Mouse (Mus musculus): Measurements from ENCODE around the gene P2ry6. TPM values are rescaled to one million over a fixed set of nuclear protein-coding genes. Genes with fewer than 3 reads are reported as not detected.

P2ry6 gene
- polyA plus RNA-seq, 1 experiment from 2014 or later, result 3.0 TPM

DNA sequence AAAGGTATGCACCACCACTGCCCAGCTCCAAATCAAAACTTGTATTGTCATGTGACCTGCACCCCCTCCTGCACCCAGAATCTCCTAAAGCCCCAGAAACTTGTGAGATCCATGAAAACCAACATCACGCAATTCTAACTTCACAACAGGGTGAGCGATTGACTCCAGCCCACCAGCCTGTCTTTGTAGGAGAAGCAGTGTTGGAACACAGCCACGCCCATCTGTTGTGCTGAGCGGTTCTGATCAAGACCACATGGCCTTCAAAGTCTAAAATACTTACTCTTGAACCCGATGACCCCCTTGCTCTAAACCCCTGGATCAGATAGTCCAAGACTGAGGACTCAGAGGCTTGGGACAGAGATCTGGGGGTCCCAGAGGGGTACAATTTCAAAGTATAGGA is 25.2 kb upstream of the P2ry6 start:
- Histone ChIP-seq H3K4me3 (no peak overlapping the region), H3K4me1 (peaks cover 30% of the 10 kb centered on the region), H3K36me3 (replicated peaks) (no peaks in the 10 kb centered on the region), H3K9me3 (no peaks in the 10 kb centered on the region), H3K27ac (replicated peaks) (no peak overlapping the region), H3K27me3 (replicated peaks; ENCODE audit: low read depth, poor library complexity, severe bottlenecking) (no peaks in the 10 kb centered on the region)
- DNase-seq (ENCODE audit: low spot score), result no peak
- WGBS, result 70% methylated on average over 5 of the region's 5 CpGs

DNA sequence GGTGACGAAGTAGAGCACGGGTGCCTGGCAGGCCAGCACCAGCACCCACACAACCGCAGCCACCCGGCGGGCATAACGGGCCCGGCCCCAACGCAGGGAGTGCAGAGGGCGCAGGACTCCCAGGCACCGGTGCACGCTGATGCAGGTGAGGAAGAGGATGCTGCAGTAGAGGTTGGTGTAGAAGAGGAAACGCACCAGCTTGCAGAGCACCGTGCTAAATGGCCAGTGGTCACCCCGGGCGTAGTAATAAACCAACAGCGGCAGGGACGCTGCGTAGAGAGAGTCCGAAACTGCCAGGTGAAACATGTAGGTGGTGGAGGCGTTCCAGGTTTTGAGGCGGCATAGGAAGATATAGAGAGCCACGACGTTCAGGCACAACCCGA is 24.1 kb upstream of the P2ry6 start:
- no peak overlapping the region for H3K4me3 ChIP-seq
- peaks cover 22% of the 10 kb centered on the region for H3K4me1 ChIP-seq
- DNase-seq (ENCODE audit: low spot score), result no peak
- H3K27me3 ChIP-seq (replicated peaks; ENCODE audit: low read depth, poor library complexity, severe bottlenecking), result no peaks in the 10 kb centered on the region
- no peak overlapping the region for H3K27ac ChIP-seq (replicated peaks)
- H3K9me3 ChIP-seq, result no peaks in the 10 kb centered on the region
- WGBS, result 92% methylated on average over 24 of the region's 24 CpGs
- no peaks in the 10 kb centered on the region for H3K36me3 ChIP-seq (replicated peaks)

DNA sequence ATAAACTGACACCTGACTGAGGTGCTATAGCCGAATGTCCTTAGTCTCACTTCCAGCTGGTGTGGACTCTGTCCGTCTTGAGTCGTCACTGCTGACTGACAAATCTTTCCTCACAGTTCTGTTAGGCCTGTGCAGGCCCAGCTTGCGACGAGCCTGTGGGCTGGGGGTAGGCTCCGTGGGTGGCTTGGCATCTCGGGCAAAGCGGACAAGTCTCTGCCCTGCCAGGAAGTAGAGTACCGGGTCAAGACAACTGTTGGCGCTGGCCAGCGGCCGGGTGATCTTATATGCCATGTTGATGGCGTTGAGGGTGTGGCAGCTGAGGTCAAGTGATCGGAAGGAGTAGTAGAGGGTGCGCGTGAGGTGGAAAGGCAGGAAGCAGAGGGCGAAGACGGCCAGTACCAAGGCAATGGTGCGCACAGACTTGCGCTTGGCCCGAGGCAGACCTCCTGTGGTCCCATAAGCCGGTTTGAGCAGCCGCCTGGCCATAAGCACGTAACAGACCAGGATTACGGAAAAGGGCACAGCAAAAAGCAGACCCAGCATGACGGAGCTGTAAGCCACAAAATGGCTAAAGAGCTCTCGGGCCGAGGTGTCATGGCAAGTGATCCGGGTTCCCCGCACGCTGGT is 23.6 kb upstream of the P2ry6 start:
- WGBS, result 85% methylated on average over 31 of the region's 31 CpGs
- Histone ChIP-seq H3K9me3 (no peaks in the 10 kb centered on the region), H3K27me3 (replicated peaks; ENCODE audit: low read depth, poor library complexity, severe bottlenecking) (no peaks in the 10 kb centered on the region), H3K4me1 (peaks cover 22% of the 10 kb centered on the region), H3K36me3 (replicated peaks) (no peaks in the 10 kb centered on the region), H3K4me3 (no peak overlapping the region), H3K27ac (replicated peaks) (no peak overlapping the region)
- DNase-seq (ENCODE audit: low spot score), result no peak

DNA sequence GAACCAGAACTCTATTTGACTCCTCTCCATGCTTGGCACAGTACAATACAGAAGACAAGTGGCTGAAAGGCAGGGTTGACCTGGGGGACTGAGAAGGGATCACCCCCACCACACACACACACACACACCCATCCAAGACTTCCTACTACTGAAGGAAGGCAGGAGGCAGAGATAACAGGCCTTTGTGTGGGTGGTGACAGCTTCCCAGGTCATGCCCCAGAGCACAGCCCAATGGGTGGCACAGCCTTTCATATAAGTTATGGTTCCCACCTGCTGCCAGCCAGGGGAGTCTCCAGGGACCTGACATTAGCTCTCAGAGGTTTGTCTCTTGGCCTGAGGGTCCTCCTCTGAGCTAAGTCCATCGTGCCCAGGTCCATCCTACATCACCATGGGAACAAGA is 22.8 kb upstream of the P2ry6 start:
- Histone ChIP-seq H3K27me3 (replicated peaks; ENCODE audit: low read depth, poor library complexity, severe bottlenecking) (no peaks in the 10 kb centered on the region), H3K27ac (replicated peaks) (no peak overlapping the region), H3K36me3 (replicated peaks) (no peaks in the 10 kb centered on the region), H3K4me3 (no peak overlapping the region), H3K4me1 (peaks cover 17% of the 10 kb centered on the region), H3K9me3 (no peaks in the 10 kb centered on the region)
- WGBS, result 72% methylated on average over 1 of the region's 1 CpGs
- DNase-seq (ENCODE audit: low spot score), result no peak

DNA sequence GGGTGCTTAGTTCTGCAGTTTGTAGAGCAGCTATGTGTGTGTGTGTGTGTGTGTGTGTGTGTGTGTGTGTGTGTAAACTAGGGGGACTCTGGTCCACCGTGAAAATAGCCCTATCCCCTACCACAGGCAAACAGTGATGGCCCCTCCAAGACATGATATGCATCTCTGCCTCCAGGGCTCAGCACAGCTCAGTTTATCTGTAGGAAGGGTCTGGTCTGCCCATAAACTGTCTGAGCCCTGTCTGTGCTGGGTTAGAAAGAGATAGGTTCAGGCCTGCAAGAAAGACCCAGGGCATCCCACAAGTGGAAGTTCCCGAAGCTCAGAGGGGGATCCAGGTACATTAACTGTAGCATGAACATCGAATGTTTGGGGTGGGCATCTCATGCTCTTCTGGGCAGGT is 21.5 kb upstream of the P2ry6 start:
- Histone ChIP-seq H3K27me3 (replicated peaks; ENCODE audit: low read depth, poor library complexity, severe bottlenecking) (no peaks in the 10 kb centered on the region), H3K4me3 (no peak overlapping the region), H3K36me3 (replicated peaks) (no peaks in the 10 kb centered on the region), H3K4me1 (peaks cover 16% of the 10 kb centered on the region), H3K27ac (replicated peaks) (no peak overlapping the region), H3K9me3 (no peaks in the 10 kb centered on the region)
- WGBS, result 89% methylated on average over 3 of the region's 3 CpGs
- DNase-seq (ENCODE audit: low spot score), result no peak

DNA sequence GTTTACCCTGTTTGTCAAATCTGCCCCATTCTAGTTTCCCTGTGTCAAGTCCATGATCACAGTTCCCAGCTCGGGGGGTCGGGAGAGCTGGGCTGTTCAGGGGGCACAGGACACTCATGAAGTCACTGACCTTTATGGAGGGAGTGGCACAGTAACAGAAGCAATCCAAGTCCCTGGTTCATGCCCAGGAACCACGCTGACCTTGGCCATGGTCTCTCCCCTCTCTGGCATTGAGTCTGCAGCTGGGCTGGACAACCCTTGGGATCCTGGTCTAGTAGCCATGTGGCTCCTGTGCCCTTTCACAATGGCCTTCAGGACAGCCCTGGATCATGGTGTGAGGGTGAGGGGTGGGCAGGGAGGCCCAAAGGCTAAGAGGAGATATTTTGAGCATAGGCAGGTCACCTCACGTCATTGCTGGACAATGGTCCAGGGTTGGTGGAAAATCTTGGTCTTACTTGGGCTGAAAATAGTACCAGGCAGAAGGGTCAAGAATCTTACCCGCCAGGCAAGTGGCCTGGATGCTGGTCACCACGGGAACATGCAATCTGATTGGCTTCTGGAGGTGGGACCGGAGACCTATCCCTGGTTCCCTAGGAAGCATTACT is 20.9 kb upstream of the P2ry6 start:
- Histone ChIP-seq H3K36me3 (replicated peaks) (no peaks in the 10 kb centered on the region), H3K27me3 (replicated peaks; ENCODE audit: low read depth, poor library complexity, severe bottlenecking) (no peaks in the 10 kb centered on the region), H3K9me3 (no peaks in the 10 kb centered on the region), H3K27ac (replicated peaks) (no peak overlapping the region), H3K4me3 (no peak overlapping the region), H3K4me1 (peaks cover 22% of the 10 kb centered on the region)
- WGBS, result 84% methylated on average over 7 of the region's 7 CpGs
- no peak for DNase-seq (ENCODE audit: low spot score)

DNA sequence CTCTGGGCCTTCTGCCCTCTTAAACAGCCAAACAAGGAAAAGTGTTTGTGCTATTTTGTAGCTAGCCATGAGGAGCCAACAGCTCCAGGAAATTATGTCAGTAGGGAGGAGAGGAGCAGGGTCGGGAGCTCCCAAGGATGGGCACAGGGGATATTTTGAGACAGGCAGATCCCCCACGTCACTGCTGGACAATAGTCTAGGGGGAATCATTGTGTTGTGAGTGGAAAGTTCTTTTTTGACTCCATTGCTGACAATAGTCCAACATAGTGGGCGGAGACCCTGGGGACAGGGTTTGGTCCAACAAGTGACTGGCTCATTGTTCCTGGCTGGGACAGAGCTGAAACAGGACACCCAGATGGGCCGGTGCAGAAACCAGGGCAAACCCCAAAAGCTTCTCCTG is 18.7 kb upstream of the P2ry6 start:
- H3K9me3 ChIP-seq, result no peaks in the 10 kb centered on the region
- no peaks in the 10 kb centered on the region for H3K27me3 ChIP-seq (replicated peaks; ENCODE audit: low read depth, poor library complexity, severe bottlenecking)
- no peak overlapping the region for H3K4me3 ChIP-seq
- H3K4me1 ChIP-seq, result peaks cover 17% of the 10 kb centered on the region
- 50% methylated on average over 4 of the region's 4 CpGs for WGBS
- DNase-seq (ENCODE audit: low spot score), result no peak
- H3K36me3 ChIP-seq (replicated peaks), result no peaks in the 10 kb centered on the region
- H3K27ac ChIP-seq (replicated peaks), result no peak overlapping the region

DNA sequence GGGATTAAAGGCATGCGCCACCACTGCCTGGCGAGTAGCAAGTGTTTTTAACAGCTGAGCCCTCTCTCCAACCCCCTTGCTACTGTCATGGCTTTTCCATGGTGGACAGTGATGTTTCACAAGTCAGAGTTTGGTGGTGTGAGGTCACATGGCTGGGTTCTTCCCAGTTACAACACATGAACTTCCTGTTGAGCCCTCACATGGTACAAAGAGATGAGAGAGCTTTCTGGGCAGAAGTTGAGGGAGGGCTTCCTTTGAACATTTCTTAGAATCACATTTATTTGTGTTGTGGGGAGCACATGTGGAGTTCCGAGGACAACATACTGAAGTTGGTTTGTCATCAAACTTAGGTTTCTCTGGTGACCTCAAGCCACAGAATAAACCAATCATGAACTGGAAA is 17.5 kb upstream of the P2ry6 start:
- no peak for DNase-seq (ENCODE audit: low spot score)
- H3K4me3 ChIP-seq, result no peak overlapping the region
- WGBS, result 83% methylated on average over 3 of the region's 3 CpGs
- H3K4me1 ChIP-seq, result peaks cover 21% of the 10 kb centered on the region
- no peaks in the 10 kb centered on the region for H3K36me3 ChIP-seq (replicated peaks)
- H3K9me3 ChIP-seq, result no peaks in the 10 kb centered on the region
- peaks cover 9% of the 10 kb centered on the region for H3K27me3 ChIP-seq (replicated peaks; ENCODE audit: low read depth, poor library complexity, severe bottlenecking)
- H3K27ac ChIP-seq (replicated peaks), result no peak overlapping the region

DNA sequence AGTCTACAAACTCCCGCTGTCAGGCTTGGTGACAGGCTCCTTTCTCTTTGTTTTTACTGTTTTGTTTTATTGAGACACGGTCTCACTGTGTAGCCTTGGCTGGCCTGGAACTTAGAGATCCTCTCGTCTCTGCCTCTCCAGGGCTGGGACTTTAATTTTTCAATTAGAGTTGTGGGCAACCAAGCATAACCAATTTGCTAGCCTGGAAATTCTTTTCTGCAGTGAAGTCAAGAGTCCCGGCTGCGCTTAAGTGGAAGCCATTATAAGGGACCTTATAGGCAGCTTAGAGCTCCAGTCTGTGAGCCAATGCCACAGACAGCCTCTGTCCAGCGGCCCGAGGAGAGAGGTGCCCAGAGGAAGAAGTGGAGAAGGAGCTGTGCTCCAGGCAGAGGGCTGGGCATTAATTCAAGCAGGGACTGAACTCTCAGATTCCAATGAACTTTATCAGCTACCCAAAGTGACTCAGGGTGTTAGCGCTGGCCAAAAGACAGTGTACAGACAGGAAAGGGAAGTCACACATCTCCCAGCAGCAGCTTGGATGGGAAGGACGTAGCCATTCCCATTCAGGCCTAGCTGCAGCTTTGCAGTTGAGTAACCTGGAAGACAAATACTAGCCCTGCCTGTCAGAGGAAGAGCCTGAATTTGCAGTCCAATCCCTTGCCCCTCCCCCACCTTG is 16.3 kb upstream of the P2ry6 start:
- H3K4me3 ChIP-seq, result no peak overlapping the region
- no peak for DNase-seq (ENCODE audit: low spot score)
- WGBS, result 51% methylated on average over 9 of the region's 9 CpGs
- H3K9me3 ChIP-seq, result no peaks in the 10 kb centered on the region
- H3K36me3 ChIP-seq (replicated peaks), result no peaks in the 10 kb centered on the region
- peaks cover 24% of the 10 kb centered on the region for H3K4me1 ChIP-seq
- H3K27me3 ChIP-seq (replicated peaks; ENCODE audit: low read depth, poor library complexity, severe bottlenecking), result peaks cover 17% of the 10 kb centered on the region
- H3K27ac ChIP-seq (replicated peaks), result no peak overlapping the region

DNA sequence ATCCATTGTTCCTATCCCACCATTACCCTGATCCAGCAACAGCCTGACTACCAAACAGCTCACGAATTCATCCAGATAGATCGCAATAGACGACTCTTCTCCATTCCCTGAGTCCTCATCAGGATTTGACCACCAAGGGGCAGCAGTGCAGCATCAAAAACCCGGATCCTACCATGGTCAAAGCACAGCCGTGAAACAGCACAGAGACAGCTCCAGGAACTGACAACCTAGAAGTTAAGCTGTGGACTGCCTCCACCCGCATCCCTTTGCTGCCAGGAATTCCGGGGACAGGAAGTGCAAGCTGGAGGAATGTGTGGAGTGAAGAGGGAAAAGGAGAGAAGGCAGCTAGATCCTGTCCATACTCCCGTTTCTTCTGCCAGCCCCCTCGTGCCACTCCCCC is 13.6 kb upstream of the P2ry6 start:
- H3K27ac ChIP-seq (replicated peaks), result no peak overlapping the region
- 16% methylated on average over 9 of the region's 9 CpGs for WGBS
- no peaks in the 10 kb centered on the region for H3K9me3 ChIP-seq
- peaks cover 17% of the 10 kb centered on the region for H3K27me3 ChIP-seq (replicated peaks; ENCODE audit: low read depth, poor library complexity, severe bottlenecking)
- peak; percentile 75 for DNase-seq (ENCODE audit: low spot score)
- H3K36me3 ChIP-seq (replicated peaks), result no peaks in the 10 kb centered on the region
- H3K4me3 ChIP-seq, result no peak overlapping the region
- peaks cover 34% of the 10 kb centered on the region for H3K4me1 ChIP-seq

DNA sequence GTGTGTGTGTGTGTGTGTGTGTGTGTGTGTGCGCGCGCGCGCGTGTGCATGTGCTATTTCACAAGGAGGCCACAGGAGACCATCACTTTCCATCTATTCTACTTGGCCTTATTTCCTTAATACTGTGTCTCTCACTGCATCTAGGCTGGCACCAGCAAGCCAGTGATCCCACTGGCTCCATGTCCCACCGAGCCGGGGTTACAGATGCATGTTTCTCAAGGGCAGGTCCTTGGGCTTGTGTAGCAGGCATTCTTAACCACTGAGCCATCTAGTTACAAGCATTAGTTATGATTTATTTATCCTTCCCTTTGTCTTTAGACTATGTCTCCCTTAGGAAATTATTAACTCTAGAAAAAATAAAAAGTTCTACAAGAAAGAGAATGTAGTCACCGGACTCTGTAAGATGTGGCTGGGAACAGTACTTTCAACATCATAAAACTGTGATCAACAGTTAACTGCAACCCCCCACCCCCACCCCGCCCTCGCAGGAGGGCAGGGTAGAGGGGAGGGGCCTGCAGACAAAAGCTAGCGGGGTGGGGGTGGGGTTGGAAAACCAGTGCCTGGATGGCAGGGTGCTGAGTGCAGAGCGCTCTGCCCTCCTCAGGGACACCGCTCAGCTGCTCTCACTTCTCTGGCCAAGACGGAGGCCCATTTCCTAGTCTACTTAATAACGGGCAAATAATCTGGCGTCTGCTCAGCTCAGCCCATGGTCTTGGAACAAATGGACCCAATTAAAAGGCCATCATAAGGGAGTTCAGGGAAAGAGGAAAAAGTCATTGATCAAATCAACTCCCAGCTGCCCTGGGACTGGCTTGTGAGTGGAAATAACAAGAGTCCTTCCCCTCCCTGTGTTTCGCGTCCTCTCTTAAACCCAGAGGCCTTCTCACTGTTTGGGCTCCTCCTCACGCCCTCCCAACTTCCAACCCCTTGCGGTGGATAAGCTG is 10.3 kb upstream of the P2ry6 start:
- H3K4me1 ChIP-seq, result peaks cover 24% of the 10 kb centered on the region
- peaks cover 17% of the 10 kb centered on the region for H3K27me3 ChIP-seq (replicated peaks; ENCODE audit: low read depth, poor library complexity, severe bottlenecking)
- peak; percentile 62 for DNase-seq (ENCODE audit: low spot score)
- H3K9me3 ChIP-seq, result no peaks in the 10 kb centered on the region
- peak overlapping the region; percentile 72 for H3K27ac ChIP-seq (replicated peaks)
- WGBS, result 36% methylated on average over 21 of the region's 21 CpGs
- H3K36me3 ChIP-seq (replicated peaks), result no peaks in the 10 kb centered on the region
- H3K4me3 ChIP-seq, result 0 out of 2 replicates have a peak overlapping the region, but pooled peaks have one; percentile 16

DNA sequence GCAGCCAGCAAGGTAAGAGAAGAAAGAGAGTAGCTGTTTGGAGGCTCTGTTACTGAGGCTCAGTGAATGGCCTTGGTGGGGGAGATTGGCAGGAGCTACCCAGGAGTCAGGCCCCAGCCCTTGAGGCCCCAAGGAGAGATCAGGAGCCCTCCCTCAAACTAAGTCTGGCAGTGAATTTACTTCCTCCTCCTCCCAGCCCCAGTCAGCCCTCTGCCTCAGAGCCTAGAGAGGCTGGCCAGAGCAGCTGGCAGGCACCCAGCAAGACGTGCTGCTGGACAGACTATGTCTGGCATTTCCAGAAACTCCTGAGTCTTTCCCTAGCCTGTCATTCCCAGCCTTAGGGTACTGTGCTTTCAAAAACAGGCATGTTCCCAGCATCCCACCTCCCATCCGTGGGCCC is 4.7 kb upstream of the P2ry6 start:
- no peak overlapping the region for H3K4me3 ChIP-seq
- H3K36me3 ChIP-seq (replicated peaks), result no peaks in the 10 kb centered on the region
- H3K27ac ChIP-seq (replicated peaks), result no peak overlapping the region
- H3K27me3 ChIP-seq (replicated peaks; ENCODE audit: low read depth, poor library complexity, severe bottlenecking), result peaks cover 37% of the 10 kb centered on the region
- H3K4me1 ChIP-seq, result peaks cover 16% of the 10 kb centered on the region
- no peak for DNase-seq (ENCODE audit: low spot score)
- H3K9me3 ChIP-seq, result no peaks in the 10 kb centered on the region
- WGBS, result 52% methylated on average over 2 of the region's 2 CpGs
